Mouse (Mus musculus): ENCODE measurements at regions not wholly inside any gene's neighbourhood (a gene's known extent, or its start where the extent isn't known, plus 50 kb on each side); places are given as distances from the start of the nearest gene placed in this dataset.

DNA sequence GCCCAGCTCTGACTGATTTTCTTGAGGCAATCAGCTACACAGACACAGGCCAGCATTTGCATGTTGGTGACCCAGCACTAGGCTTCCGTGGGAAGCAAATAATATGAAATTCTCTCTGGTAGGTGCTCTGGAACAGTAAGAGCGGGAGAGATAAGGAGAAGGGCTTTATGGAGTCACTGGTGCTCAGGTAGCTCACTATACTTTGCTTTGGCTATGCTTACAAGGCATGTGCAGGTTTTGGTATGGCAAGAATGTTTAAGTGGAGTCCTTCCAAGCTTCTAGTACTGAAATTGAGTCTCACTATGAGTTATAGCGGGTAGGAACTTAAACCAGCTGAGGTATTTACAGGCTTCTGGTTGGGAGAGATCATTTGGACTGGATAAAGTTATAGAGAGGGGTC lies 70.5 kb upstream of the Smc2 start:
- TF ChIP-seq CTCF (IDR thresholded peaks at IDR 0.05; ENCODE audit: low read depth, low read length) (no peak), POLR2A (IDR thresholded peaks at IDR 0.05; ENCODE audit: insufficient read depth, low read length) (no peak), EP300 (IDR thresholded peaks at IDR 0.05; ENCODE audit: insufficient read depth, low read depth, low read length) (no peak)

Data from ES-Bruce4 (cell line).